Mouse (Mus musculus): Measurements from ENCODE around the gene Ankrd55. TPM values are rescaled to one million over a fixed set of nuclear protein-coding genes. Genes with fewer than 3 reads are reported as not detected.

The Ankrd55 gene
- polyA plus RNA-seq, 1 experiment from 2014 or later, result 11.0 TPM

GRCm38 (mm10) chr13:112287571-112288224, 553 bp upstream of the Ankrd55 start:
- 60% methylated on average over 6 of the region's 6 CpGs for WGBS
- Histone ChIP-seq H3K9ac (ENCODE audit: low read depth, low read length) (no peak overlapping the region; the same call in 1 of the 2 replicates), H3K27ac (ENCODE audit: low read length) (peak overlapping the region; percentile 91), H3K9me3 (replicated peaks; ENCODE audit: control insufficient read depth, low read length, poor library complexity, severe bottlenecking) (no peaks in the 10 kb centered on the region), H3K4me2 (ENCODE audit: low read length) (peak overlapping the region; percentile 61), H3K36me3 (ENCODE audit: control insufficient read depth, insufficient read depth, low read length) (no peaks in the 10 kb centered on the region), H3K4me3 (ENCODE audit: low read depth, low read length) (peak overlapping the region; percentile 45), H3K4me1 (ENCODE audit: control insufficient read depth, insufficient read depth, low read length) (peaks cover 17% of the 10 kb centered on the region), H3K27me3 (ENCODE audit: control insufficient read depth, insufficient read depth, low read depth, low read length) (no peaks in the 10 kb centered on the region)
- ATAC-seq, result peak; percentile 71

GRCm38 (mm10) chr13:112289338-112289737, 1.1 kb downstream of the Ankrd55 start:
- Histone ChIP-seq H3K9me3 (replicated peaks; ENCODE audit: control insufficient read depth, low read length, poor library complexity, severe bottlenecking) (no peaks in the 10 kb centered on the region), H3K36me3 (ENCODE audit: control insufficient read depth, insufficient read depth, low read length) (no peaks in the 10 kb centered on the region), H3K4me1 (ENCODE audit: control insufficient read depth, insufficient read depth, low read length) (peaks cover 17% of the 10 kb centered on the region), H3K9ac (ENCODE audit: low read depth, low read length) (peak overlapping the region; percentile 60), H3K4me3 (ENCODE audit: low read depth, low read length) (peak overlapping the region; percentile 45), H3K27ac (ENCODE audit: low read length) (peak overlapping the region; percentile 91), H3K4me2 (ENCODE audit: low read length) (peak overlapping the region; percentile 61), H3K27me3 (ENCODE audit: control insufficient read depth, insufficient read depth, low read depth, low read length) (no peaks in the 10 kb centered on the region)
- no peak for ATAC-seq
- 66% methylated on average over 9 of the region's 9 CpGs for WGBS

GRCm38 (mm10) chr13:112289981-112290380, 1.7 kb downstream of the Ankrd55 start:
- Histone ChIP-seq H3K27me3 (ENCODE audit: control insufficient read depth, insufficient read depth, low read depth, low read length) (no peaks in the 10 kb centered on the region), H3K4me1 (ENCODE audit: control insufficient read depth, insufficient read depth, low read length) (peaks cover 17% of the 10 kb centered on the region), H3K4me3 (ENCODE audit: low read depth, low read length) (peak overlapping the region; percentile 45), H3K9me3 (replicated peaks; ENCODE audit: control insufficient read depth, low read length, poor library complexity, severe bottlenecking) (no peaks in the 10 kb centered on the region), H3K36me3 (ENCODE audit: control insufficient read depth, insufficient read depth, low read length) (no peaks in the 10 kb centered on the region), H3K9ac (ENCODE audit: low read depth, low read length) (peak overlapping the region; percentile 60), H3K4me2 (ENCODE audit: low read length) (peak overlapping the region; percentile 61), H3K27ac (ENCODE audit: low read length) (peak overlapping the region; percentile 91)
- WGBS, result 52% methylated on average over 4 of the region's 4 CpGs
- no peak for ATAC-seq

- Histone ChIP-seq H3K27me3 (ENCODE audit: control insufficient read depth, insufficient read depth, low read depth, low read length) (no peaks in the 10 kb centered on the region), H3K9ac (ENCODE audit: low read depth, low read length) (no peak overlapping the region), H3K4me3 (ENCODE audit: low read depth, low read length) (no peak overlapping the region), H3K9me3 (replicated peaks; ENCODE audit: control insufficient read depth, low read length, poor library complexity, severe bottlenecking) (no peaks in the 10 kb centered on the region), H3K4me2 (ENCODE audit: low read length) (no peak overlapping the region), H3K36me3 (ENCODE audit: control insufficient read depth, insufficient read depth, low read length) (no peaks in the 10 kb centered on the region), H3K4me1 (ENCODE audit: control insufficient read depth, insufficient read depth, low read length) (peaks cover 17% of the 10 kb centered on the region), H3K27ac (ENCODE audit: low read length) (no peak overlapping the region)
- WGBS, result 63% methylated on average over 4 of the region's 4 CpGs
- no peak for ATAC-seq
Observed at GRCm38 (mm10) chr13:112292489-112292888, 4.2 kb downstream of the Ankrd55 start.

GRCm38 (mm10) chr13:112293092-112293491, 4.8 kb downstream of the Ankrd55 start:
- Histone ChIP-seq H3K27me3 (ENCODE audit: control insufficient read depth, insufficient read depth, low read depth, low read length) (no peaks in the 10 kb centered on the region), H3K36me3 (ENCODE audit: control insufficient read depth, insufficient read depth, low read length) (no peaks in the 10 kb centered on the region), H3K4me2 (ENCODE audit: low read length) (no peak overlapping the region), H3K4me3 (ENCODE audit: low read depth, low read length) (no peak overlapping the region), H3K9me3 (replicated peaks; ENCODE audit: control insufficient read depth, low read length, poor library complexity, severe bottlenecking) (no peaks in the 10 kb centered on the region), H3K4me1 (ENCODE audit: control insufficient read depth, insufficient read depth, low read length) (peaks cover 12% of the 10 kb centered on the region), H3K9ac (ENCODE audit: low read depth, low read length) (no peak overlapping the region), H3K27ac (ENCODE audit: low read length) (no peak overlapping the region)
- ATAC-seq, result no peak
- WGBS, result 95% methylated on average over 6 of the region's 6 CpGs

GRCm38 (mm10) chr13:112294446-112294845, 6.2 kb downstream of the Ankrd55 start:
- no peak overlapping the region for H3K9ac ChIP-seq (ENCODE audit: low read depth, low read length)
- H3K4me3 ChIP-seq (ENCODE audit: low read depth, low read length), result no peak overlapping the region
- no peak overlapping the region for H3K27ac ChIP-seq (ENCODE audit: low read length)
- WGBS, result 95% methylated on average over 6 of the region's 6 CpGs
- no peaks in the 10 kb centered on the region for H3K27me3 ChIP-seq (ENCODE audit: control insufficient read depth, insufficient read depth, low read depth, low read length)
- peaks cover 8% of the 10 kb centered on the region for H3K4me1 ChIP-seq (ENCODE audit: control insufficient read depth, insufficient read depth, low read length)
- H3K4me2 ChIP-seq (ENCODE audit: low read length), result no peak overlapping the region
- no peak for ATAC-seq
- no peaks in the 10 kb centered on the region for H3K9me3 ChIP-seq (replicated peaks; ENCODE audit: control insufficient read depth, low read length, poor library complexity, severe bottlenecking)
- no peaks in the 10 kb centered on the region for H3K36me3 ChIP-seq (ENCODE audit: control insufficient read depth, insufficient read depth, low read length)

GRCm38 (mm10) chr13:112297781-112298180, 9.5 kb downstream of the Ankrd55 start:
- Histone ChIP-seq H3K27me3 (ENCODE audit: control insufficient read depth, insufficient read depth, low read depth, low read length) (no peaks in the 10 kb centered on the region), H3K9me3 (replicated peaks; ENCODE audit: control insufficient read depth, low read length, poor library complexity, severe bottlenecking) (no peaks in the 10 kb centered on the region), H3K36me3 (ENCODE audit: control insufficient read depth, insufficient read depth, low read length) (no peaks in the 10 kb centered on the region), H3K27ac (ENCODE audit: low read length) (no peak overlapping the region), H3K9ac (ENCODE audit: low read depth, low read length) (no peak overlapping the region), H3K4me1 (ENCODE audit: control insufficient read depth, insufficient read depth, low read length) (no peaks in the 10 kb centered on the region), H3K4me3 (ENCODE audit: low read depth, low read length) (no peak overlapping the region), H3K4me2 (ENCODE audit: low read length) (no peak overlapping the region)
- 86% methylated on average over 6 of the region's 6 CpGs for WGBS
- no peak for ATAC-seq

- 98% methylated on average over 2 of the region's 2 CpGs for WGBS
- no peak overlapping the region for H3K9ac ChIP-seq (ENCODE audit: low read depth, low read length)
- no peak for ATAC-seq
- no peaks in the 10 kb centered on the region for H3K36me3 ChIP-seq (ENCODE audit: control insufficient read depth, insufficient read depth, low read length)
- H3K4me2 ChIP-seq (ENCODE audit: low read length), result no peak overlapping the region
- H3K27ac ChIP-seq (ENCODE audit: low read length), result no peak overlapping the region
- no peak overlapping the region for H3K4me3 ChIP-seq (ENCODE audit: low read depth, low read length)
- H3K27me3 ChIP-seq (ENCODE audit: control insufficient read depth, insufficient read depth, low read depth, low read length), result no peaks in the 10 kb centered on the region
- no peaks in the 10 kb centered on the region for H3K4me1 ChIP-seq (ENCODE audit: control insufficient read depth, insufficient read depth, low read length)
- H3K9me3 ChIP-seq (replicated peaks; ENCODE audit: control insufficient read depth, low read length, poor library complexity, severe bottlenecking), result no peaks in the 10 kb centered on the region
Observed at GRCm38 (mm10) chr13:112303429-112303828, 15.2 kb downstream of the Ankrd55 start.

- no peak overlapping the region for H3K9ac ChIP-seq (ENCODE audit: low read depth, low read length)
- no peaks in the 10 kb centered on the region for H3K4me1 ChIP-seq (ENCODE audit: control insufficient read depth, insufficient read depth, low read length)
- H3K36me3 ChIP-seq (ENCODE audit: control insufficient read depth, insufficient read depth, low read length), result no peaks in the 10 kb centered on the region
- H3K9me3 ChIP-seq (replicated peaks; ENCODE audit: control insufficient read depth, low read length, poor library complexity, severe bottlenecking), result no peaks in the 10 kb centered on the region
- H3K27ac ChIP-seq (ENCODE audit: low read length), result no peak overlapping the region
- no peak overlapping the region for H3K4me2 ChIP-seq (ENCODE audit: low read length)
- WGBS, result 27% methylated on average over 1 of the region's 1 CpGs
- ATAC-seq, result no peak
- H3K27me3 ChIP-seq (ENCODE audit: control insufficient read depth, insufficient read depth, low read depth, low read length), result no peaks in the 10 kb centered on the region
- no peak overlapping the region for H3K4me3 ChIP-seq (ENCODE audit: low read depth, low read length)
Observed at GRCm38 (mm10) chr13:112308672-112309071, 20.4 kb downstream of the Ankrd55 start.
